Mouse (Mus musculus): Measurements from ENCODE around the gene Eng. TPM values are rescaled to one million over a fixed set of nuclear protein-coding genes. Genes with fewer than 3 reads are reported as not detected.

The Eng gene
- polyA plus RNA-seq, 1 experiment: 228 TPM

DNA sequence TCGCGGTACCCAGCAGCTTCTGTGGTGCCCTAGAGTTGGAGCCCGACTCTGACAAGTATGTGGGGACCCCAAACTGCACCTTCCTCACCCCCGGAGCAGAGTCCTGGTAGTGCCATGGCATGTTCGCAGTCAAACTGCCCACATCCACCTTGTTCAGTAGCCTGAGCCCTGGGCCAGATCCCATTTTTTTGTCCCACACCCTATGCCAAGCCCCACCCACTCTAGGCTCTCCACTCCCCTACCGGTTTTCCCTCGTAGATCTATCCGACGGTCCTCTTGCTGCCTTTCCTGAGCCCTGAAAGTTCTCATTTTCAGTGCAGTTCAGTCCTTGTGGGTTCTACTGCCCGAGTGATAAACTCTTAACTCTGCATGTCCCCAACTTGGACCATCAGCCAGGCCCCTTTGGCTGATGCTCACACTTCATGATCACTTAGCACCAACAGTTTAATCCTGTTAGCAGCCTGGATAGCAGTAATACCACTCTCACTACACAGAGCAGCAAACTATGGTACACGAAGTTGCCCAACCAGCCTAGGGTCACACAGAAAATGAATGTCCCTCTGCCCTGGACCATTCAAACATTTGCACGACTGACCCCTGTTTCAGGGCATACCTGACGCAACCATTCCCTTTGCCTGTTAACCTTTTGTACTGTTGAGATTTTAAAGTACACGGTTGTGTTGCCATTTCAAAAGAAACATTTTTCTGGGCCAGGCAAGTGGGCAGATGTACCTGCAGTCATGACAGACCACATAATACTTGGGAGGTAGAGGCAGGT lies 54.8 kb downstream of the Eng start:
- H3K27ac ChIP-seq (ENCODE audit: insufficient read depth, low read depth, low read length): peak overlapping the region; percentile 42
- 62% methylated on average over 14 of the region's 14 CpGs for WGBS
- TF ChIP-seq POLR2A (IDR thresholded peaks at IDR 0.05; ENCODE audit: low read depth, low read length): no peak
- TF ChIP-seq CTCF (conservative IDR thresholded peaks at IDR 0.05; ENCODE audit: insufficient read depth, insufficient read length, low read depth, low read length): no peak
- peak overlapping the region; percentile 7; the same call in 1 of the 2 replicates for H3K4me3 ChIP-seq (ENCODE audit: insufficient read depth, low read depth, low read length)
- peaks cover 2% of the 10 kb centered on the region; the same call in 1 of the 2 replicates for H3K36me3 ChIP-seq (ENCODE audit: control insufficient read depth, insufficient read depth, low read length)
- DNase-seq: peak; percentile 69
- no peaks in the 10 kb centered on the region for H3K27me3 ChIP-seq (replicated peaks; ENCODE audit: control insufficient read depth, insufficient read depth, low read length)
- peaks cover 26% of the 10 kb centered on the region for H3K4me1 ChIP-seq (ENCODE audit: control insufficient read depth, insufficient read depth, low read length)

DNA sequence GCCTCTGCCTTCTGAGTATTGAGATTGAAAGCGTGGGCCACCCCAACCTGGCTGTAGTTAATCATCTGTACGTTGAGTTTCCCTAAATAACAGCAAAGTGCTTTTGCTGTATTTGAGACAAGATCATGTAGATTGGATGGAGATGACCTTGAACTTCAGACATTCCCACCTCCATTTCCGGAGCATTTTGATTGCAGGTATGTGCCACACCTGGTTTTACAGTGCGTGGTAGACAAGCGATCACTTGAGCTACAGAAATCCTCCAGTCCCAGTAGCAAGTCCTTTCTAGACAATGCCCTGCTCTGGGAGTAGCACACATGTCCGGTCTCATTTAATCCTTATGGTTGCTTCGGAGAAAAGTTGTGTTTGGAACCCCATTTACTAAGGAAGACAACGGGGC lies 56.7 kb downstream of the Eng start:
- Histone ChIP-seq H3K27me3 (replicated peaks; ENCODE audit: control insufficient read depth, insufficient read depth, low read length) (no peaks in the 10 kb centered on the region), H3K36me3 (ENCODE audit: control insufficient read depth, insufficient read depth, low read length) (peaks cover 10% of the 10 kb centered on the region; the same call in 1 of the 2 replicates), H3K4me3 (ENCODE audit: insufficient read depth, low read depth, low read length) (peak overlapping the region; percentile 29), H3K27ac (ENCODE audit: insufficient read depth, low read depth, low read length) (peak overlapping the region; percentile 68), H3K4me1 (ENCODE audit: control insufficient read depth, insufficient read depth, low read length) (peaks cover 26% of the 10 kb centered on the region)
- DNase-seq: no peak
- WGBS: 73% methylated on average over 8 of the region's 8 CpGs
- TF ChIP-seq CTCF (conservative IDR thresholded peaks at IDR 0.05; ENCODE audit: insufficient read depth, insufficient read length, low read depth, low read length) (no peak), POLR2A (IDR thresholded peaks at IDR 0.05; ENCODE audit: low read depth, low read length) (no peak)

GRCm38 (mm10) chr2:32704021-32704421 lies 57.6 kb downstream of the Eng start, which contains the start of gene Fpgs:
Gene Fpgs, minus strand, starts transcription at chr2:32704145.
- Histone ChIP-seq H3K36me3 (ENCODE audit: control insufficient read depth, insufficient read depth, low read length) (peaks cover 11% of the 10 kb centered on the region; the same call in 1 of the 2 replicates), H3K4me3 (ENCODE audit: insufficient read depth, low read depth, low read length) (peak within 1 kb of the TSS; percentile 29), H3K4me1 (ENCODE audit: control insufficient read depth, insufficient read depth, low read length) (peaks cover 26% of the 10 kb centered on the region), H3K27ac (ENCODE audit: insufficient read depth, low read depth, low read length) (peak within 1 kb of the TSS; percentile 68), H3K27me3 (replicated peaks; ENCODE audit: control insufficient read depth, insufficient read depth, low read length) (no peaks in the 10 kb centered on the region)
- TF ChIP-seq CTCF (conservative IDR thresholded peaks at IDR 0.05; ENCODE audit: insufficient read depth, insufficient read length, low read depth, low read length) (no peak), POLR2A (IDR thresholded peaks at IDR 0.05; ENCODE audit: low read depth, low read length) (no peak)
- DNase-seq: peak; percentile 95
- 33% methylated on average over 2 of the region's 2 CpGs for WGBS

GRCm38 (mm10) chr2:32705018-32705417 lies 58.6 kb downstream of the Eng start:
- WGBS: 61% methylated on average over 7 of the region's 7 CpGs
- H3K4me1 ChIP-seq (ENCODE audit: control insufficient read depth, insufficient read depth, low read length): peaks cover 21% of the 10 kb centered on the region
- peak overlapping the region; percentile 68 for H3K27ac ChIP-seq (ENCODE audit: insufficient read depth, low read depth, low read length)
- TF ChIP-seq CTCF (conservative IDR thresholded peaks at IDR 0.05; ENCODE audit: insufficient read depth, insufficient read length, low read depth, low read length) (no peak), POLR2A (IDR thresholded peaks at IDR 0.05; ENCODE audit: low read depth, low read length) (no peak)
- DNase-seq: peak; percentile 38
- peaks cover 18% of the 10 kb centered on the region for H3K36me3 ChIP-seq (ENCODE audit: control insufficient read depth, insufficient read depth, low read length)
- H3K4me3 ChIP-seq (ENCODE audit: insufficient read depth, low read depth, low read length): no peak overlapping the region
- no peaks in the 10 kb centered on the region for H3K27me3 ChIP-seq (replicated peaks; ENCODE audit: control insufficient read depth, insufficient read depth, low read length)

DNA sequence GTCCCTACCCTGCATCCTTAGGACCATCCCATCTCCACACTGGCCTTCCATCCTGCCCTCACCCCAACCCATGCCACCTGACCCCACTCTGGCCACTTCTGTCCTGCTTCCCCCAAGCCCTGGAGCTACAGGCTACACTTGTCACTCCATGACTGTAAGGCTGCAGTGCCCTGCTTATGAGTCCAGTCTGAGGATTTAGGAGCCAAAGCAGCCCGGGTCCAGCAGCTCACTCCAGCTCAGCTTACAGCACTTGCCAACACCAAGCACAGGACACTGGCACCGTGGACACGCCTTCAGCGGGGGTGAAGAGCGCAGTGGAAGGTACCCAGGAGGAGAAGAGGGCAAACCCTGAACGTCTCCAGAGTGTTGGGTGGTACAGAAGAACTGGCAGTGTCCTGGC lies 60.6 kb downstream of the Eng start:
- TF ChIP-seq CTCF (conservative IDR thresholded peaks at IDR 0.05; ENCODE audit: insufficient read depth, insufficient read length, low read depth, low read length) (no peak), POLR2A (IDR thresholded peaks at IDR 0.05; ENCODE audit: low read depth, low read length) (no peak)
- WGBS: 82% methylated on average over 6 of the region's 6 CpGs
- DNase-seq: no peak
- H3K27me3 ChIP-seq (replicated peaks; ENCODE audit: control insufficient read depth, insufficient read depth, low read length): no peaks in the 10 kb centered on the region
- H3K36me3 ChIP-seq (ENCODE audit: control insufficient read depth, insufficient read depth, low read length): peaks cover 18% of the 10 kb centered on the region
- no peak overlapping the region for H3K27ac ChIP-seq (ENCODE audit: insufficient read depth, low read depth, low read length)
- no peak overlapping the region for H3K4me3 ChIP-seq (ENCODE audit: insufficient read depth, low read depth, low read length)
- peaks cover 18% of the 10 kb centered on the region for H3K4me1 ChIP-seq (ENCODE audit: control insufficient read depth, insufficient read depth, low read length)

GRCm38 (mm10) chr2:32708643-32709042 lies 62.2 kb downstream of the Eng start:
- Histone ChIP-seq H3K27ac (ENCODE audit: insufficient read depth, low read depth, low read length) (no peak overlapping the region), H3K4me1 (ENCODE audit: control insufficient read depth, insufficient read depth, low read length) (peaks cover 17% of the 10 kb centered on the region), H3K36me3 (ENCODE audit: control insufficient read depth, insufficient read depth, low read length) (peaks cover 18% of the 10 kb centered on the region), H3K4me3 (ENCODE audit: insufficient read depth, low read depth, low read length) (no peak overlapping the region), H3K27me3 (replicated peaks; ENCODE audit: control insufficient read depth, insufficient read depth, low read length) (no peaks in the 10 kb centered on the region)
- DNase-seq: no peak
- TF ChIP-seq CTCF (conservative IDR thresholded peaks at IDR 0.05; ENCODE audit: insufficient read depth, insufficient read length, low read depth, low read length) (peak; percentile 67), POLR2A (IDR thresholded peaks at IDR 0.05; ENCODE audit: low read depth, low read length) (no peak)
- 24% methylated on average over 3 of the region's 3 CpGs for WGBS

GRCm38 (mm10) chr2:32709521-32710137 lies 63.2 kb downstream of the Eng start:
- peaks cover 18% of the 10 kb centered on the region for H3K36me3 ChIP-seq (ENCODE audit: control insufficient read depth, insufficient read depth, low read length)
- TF ChIP-seq POLR2A (IDR thresholded peaks at IDR 0.05; ENCODE audit: low read depth, low read length) (no peak), CTCF (conservative IDR thresholded peaks at IDR 0.05; ENCODE audit: insufficient read depth, insufficient read length, low read depth, low read length) (no peak)
- H3K27me3 ChIP-seq (replicated peaks; ENCODE audit: control insufficient read depth, insufficient read depth, low read length): no peaks in the 10 kb centered on the region
- H3K4me1 ChIP-seq (ENCODE audit: control insufficient read depth, insufficient read depth, low read length): peaks cover 15% of the 10 kb centered on the region
- no peak overlapping the region for H3K4me3 ChIP-seq (ENCODE audit: insufficient read depth, low read depth, low read length)
- DNase-seq: no peak
- WGBS: 83% methylated on average over 20 of the region's 20 CpGs
- no peak overlapping the region for H3K27ac ChIP-seq (ENCODE audit: insufficient read depth, low read depth, low read length)

Data from kidney, adult 2 months (tissue).